Mouse (Mus musculus): ENCODE data around the gene Ubiad1.

DNA sequence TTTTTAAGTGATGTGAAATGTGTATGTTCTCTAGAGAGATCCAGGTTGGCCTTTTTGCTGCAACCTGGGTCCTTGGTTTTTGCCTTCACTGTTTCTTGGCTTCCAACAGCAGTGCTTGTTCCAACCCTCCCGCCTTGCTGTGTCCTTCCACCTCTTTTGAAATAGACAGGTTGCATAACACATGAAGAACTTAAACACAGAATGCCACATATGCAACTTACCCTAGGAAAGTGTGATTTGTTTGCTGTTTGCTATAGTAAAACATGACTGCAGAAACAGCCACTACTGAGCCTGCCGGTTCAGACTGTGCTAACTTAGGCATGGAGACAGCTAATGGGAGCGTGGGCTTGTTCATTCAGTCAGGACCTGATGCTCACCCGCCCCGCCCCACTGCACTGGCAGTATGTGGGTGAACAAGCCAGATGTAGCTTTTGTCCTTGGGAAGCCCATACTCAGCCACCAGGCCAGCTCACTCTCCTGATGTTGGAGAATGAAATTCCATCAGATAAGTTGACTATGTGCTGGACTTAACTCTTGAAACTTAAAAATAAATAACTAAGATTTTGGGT is 22.0 kb upstream of the Ubiad1 start:
- TF ChIP-seq CTCF (IDR thresholded peaks at IDR 0.05; ENCODE audit: low read depth, low read length) (no peak), POLR2A (IDR thresholded peaks at IDR 0.05; ENCODE audit: borderline replicate concordance, low read depth, low read length) (no peak)

Measured in bone marrow macrophage, adult 2 months (primary cell).